Mouse (Mus musculus): ENCODE measurements around the gene Ms4a1.

DNA sequence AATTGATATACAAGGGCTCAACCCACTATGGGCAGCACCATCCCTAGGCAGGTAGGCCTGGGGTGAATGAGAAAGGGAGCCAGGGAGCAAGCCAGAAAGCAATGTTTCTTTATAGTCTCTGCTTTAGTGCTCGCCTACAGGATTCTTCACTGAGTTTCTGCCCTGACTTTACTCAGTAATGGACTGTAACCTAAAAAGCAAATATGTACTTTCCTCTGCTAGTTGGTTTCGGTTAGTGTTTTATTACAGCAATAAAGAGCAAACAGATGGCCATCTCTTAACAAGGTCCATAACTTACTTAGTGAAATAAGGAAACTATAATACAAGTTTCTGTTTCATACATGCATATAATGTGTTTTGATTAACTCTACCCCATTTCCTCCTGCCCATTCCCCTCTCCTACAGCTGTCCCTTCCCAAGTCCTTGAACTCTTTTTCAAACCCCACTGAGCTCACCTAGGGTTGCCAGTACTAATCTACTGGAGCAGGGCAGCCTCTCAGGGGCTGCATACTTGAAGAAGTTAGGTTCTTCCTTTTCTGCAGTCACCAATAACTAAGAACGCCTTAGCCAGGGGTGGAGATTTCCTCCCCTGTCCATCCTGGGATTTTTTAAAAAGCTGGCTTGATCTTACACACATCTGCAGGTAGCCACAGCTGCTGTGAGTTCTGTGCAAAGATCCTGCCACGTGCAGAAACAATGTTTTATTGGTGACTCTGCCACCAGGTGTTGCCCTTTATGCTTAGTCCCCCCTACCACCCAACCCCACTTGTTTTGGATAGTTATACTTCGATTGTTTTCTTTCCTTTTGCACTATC is 30.9 kb downstream of the Ms4a1 start:
- TF ChIP-seq POLR2A (IDR thresholded peaks at IDR 0.05; ENCODE audit: low read depth, low read length) = no peak
- TF ChIP-seq CTCF (IDR thresholded peaks at IDR 0.05; ENCODE audit: borderline replicate concordance, insufficient read depth, low read length) = no peak
